Mouse (Mus musculus) forebrain, embryonic 16.5 days (tissue): ENCODE measurements around the gene Cadm4. TPM values are rescaled to one million over a fixed set of nuclear protein-coding genes. Genes with fewer than 3 reads are reported as not detected.
A peak's percentile ranks its signal among the peaks of the same experiment; 100 is the strongest.

ENCODE experiments used
- ATAC-seq: fragments of 200-750 bp; cut with Nextera tagmentation; 2 replicates; pipeline ENCODE4 v1.8.0; 2017; ENCODE audit warnings: mild to moderate bottlenecking, moderate library complexity
- H3K27ac ChIP-seq: fragments of 300-500 bp; sonication (generic); 2 replicates; pipeline ENCODE4 v1.5.1; 2014; ENCODE audit warnings: low read length, control low read depth
- H3K27me3 ChIP-seq: fragments of 300-500 bp; sonication (generic); replicated peaks from 2 replicates; pipeline ENCODE4 v1.6.1; 2014; ENCODE audit warnings: low read length; ENCODE audit not compliant: control insufficient read depth, insufficient read depth
- H3K36me3 ChIP-seq: fragments of 300-500 bp; sonication (generic); 2 replicates; pipeline ENCODE4 v1.6.1; 2014; ENCODE audit not compliant: control insufficient read depth, insufficient read depth
- H3K4me1 ChIP-seq: fragments of 300-500 bp; sonication (generic); replicated peaks from 2 replicates; pipeline ENCODE4 v1.6.1; 2014; ENCODE audit warnings: low read length; ENCODE audit not compliant: control insufficient read depth, insufficient read depth
- H3K4me2 ChIP-seq: fragments of 300-500 bp; sonication (generic); 2 replicates; pipeline ENCODE4 v1.6.1; 2014; ENCODE audit warnings: mild to moderate bottlenecking, low read length, control low read depth
- H3K4me3 ChIP-seq: fragments of 300-500 bp; sonication (generic); replicated peaks from 2 replicates; pipeline ENCODE4 v1.5.1; 2014; ENCODE audit warnings: mild to moderate bottlenecking, low read length, control low read depth
- H3K9ac ChIP-seq: fragments of 300-500 bp; sonication (generic); replicated peaks from 2 replicates; pipeline ENCODE4 v1.6.1; 2014; ENCODE audit warnings: low read depth, low read length, control low read depth
- H3K9me3 ChIP-seq: fragments of 300-500 bp; sonication (generic); 2 replicates; pipeline ENCODE4 v1.6.1; 2016; ENCODE audit warnings: low read length; ENCODE audit not compliant: control insufficient read depth
- WGBS: fragments of 180-500 bp; shearing (Covaris S2); extraction: QIAGEN DNeasy Blood & Tissue Kit; methylation state at CpG from one replicate; pipeline ENCODE4 v1.1.7; 2014; 5-methylcytosine and 5-hydroxymethylcytosine counted together
- polyA plus RNA-seq: library from polyadenylated mRNA; unstranded; fragments of >200 nt; fragmentation: Nextera tagmentation; extraction: Ambion mirVana; gene quantifications from 2 replicates; pipeline ENCODE4 v1.2.1, GENCODE M21; 2015

Gene Cadm4
- polyA plus RNA-seq, result 67.8 and 86.8 TPM in 2 replicates

DNA sequence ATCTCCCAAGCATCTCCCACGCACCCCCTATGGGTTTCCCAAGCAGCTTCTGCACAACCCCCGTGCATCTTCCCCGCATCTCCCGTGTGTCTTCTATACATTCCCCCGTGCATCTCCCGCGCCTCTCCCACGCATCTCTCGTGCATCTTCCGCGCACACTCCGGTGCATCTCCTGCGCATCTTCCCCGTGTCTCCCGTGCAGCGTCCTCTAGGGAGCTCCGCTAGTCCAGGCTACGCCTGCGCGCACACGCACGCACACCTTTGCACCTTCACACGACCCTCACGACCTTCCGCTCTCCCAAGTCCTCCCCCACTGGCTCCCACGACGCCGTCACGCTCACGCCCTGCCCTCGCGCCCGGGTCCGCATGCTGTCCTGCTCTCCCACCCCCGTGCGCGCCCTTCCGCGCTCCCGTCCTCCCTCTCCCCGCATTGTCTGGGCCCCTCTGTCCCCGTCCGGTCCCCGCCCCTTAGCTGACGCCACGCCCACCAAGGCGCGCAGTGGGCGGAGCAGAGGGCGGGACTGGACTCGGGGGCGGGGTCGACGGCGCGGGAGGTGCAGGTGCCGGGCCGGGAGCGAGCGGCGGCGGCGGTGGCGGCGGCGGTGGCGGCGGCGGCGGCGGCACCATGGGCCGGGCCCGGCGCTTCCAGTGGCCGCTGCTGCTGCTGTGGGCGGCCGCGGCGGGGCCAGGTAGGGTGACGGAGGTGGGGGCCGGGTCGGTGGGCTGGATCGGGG, at the start of gene Cadm4:
Gene Cadm4, plus strand, starts transcription at position 550 of the 734 bp plus-strand sequence.
- ATAC-seq, result peak; percentile 84
- WGBS, result under 1% methylated on average over 75 of the region's 83 CpGs

DNA sequence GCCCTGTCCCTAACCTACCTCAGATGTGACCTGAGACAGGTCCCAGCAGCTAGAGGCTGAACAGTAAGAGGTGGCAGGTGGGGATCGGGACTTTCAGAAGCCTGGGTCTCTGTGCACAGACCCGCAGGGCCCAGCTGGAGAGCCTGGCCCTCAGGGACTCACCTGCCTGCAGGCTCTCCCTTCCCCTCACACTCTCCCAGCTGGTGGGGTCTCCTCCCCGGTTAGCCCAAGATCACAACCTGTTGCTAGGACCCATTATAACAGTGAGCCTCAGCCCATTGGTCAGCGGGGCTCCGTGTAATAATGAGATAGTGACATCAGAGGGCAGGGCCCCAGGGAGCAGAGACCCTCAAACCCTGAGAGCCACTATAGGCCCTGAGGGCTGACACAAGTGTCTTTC, 46.5 kb upstream of the Cadm4 start:
- Histone ChIP-seq H3K4me2 (no peak overlapping the region), H3K36me3 (no peaks in the 10 kb centered on the region), H3K9ac (no peak overlapping the region), H3K4me3 (no peak overlapping the region), H3K27me3 (no peaks in the 10 kb centered on the region), H3K27ac (no peak overlapping the region), H3K4me1 (0 out of 2 replicates have a peak, but pooled peaks cover 2% of the 10 kb centered on the region), H3K9me3 (no peaks in the 10 kb centered on the region)
- 77% methylated on average over 5 of the region's 5 CpGs for WGBS
- no peak for ATAC-seq

More for the DNA sequence above, at the start of gene Cadm4:
- Histone ChIP-seq H3K27ac (peak within 1 kb of the TSS; percentile 88), H3K9me3 (no peaks in the 10 kb centered on the region; the same call in 1 of the 2 replicates), H3K4me3 (peak within 1 kb of the TSS; percentile 77), H3K9ac (peak within 1 kb of the TSS; percentile 97), H3K27me3 (no peaks in the 10 kb centered on the region), H3K4me1 (peaks cover 57% of the 10 kb centered on the region), H3K4me2 (peak within 1 kb of the TSS; percentile 89), H3K36me3 (no peaks in the 10 kb centered on the region)

DNA sequence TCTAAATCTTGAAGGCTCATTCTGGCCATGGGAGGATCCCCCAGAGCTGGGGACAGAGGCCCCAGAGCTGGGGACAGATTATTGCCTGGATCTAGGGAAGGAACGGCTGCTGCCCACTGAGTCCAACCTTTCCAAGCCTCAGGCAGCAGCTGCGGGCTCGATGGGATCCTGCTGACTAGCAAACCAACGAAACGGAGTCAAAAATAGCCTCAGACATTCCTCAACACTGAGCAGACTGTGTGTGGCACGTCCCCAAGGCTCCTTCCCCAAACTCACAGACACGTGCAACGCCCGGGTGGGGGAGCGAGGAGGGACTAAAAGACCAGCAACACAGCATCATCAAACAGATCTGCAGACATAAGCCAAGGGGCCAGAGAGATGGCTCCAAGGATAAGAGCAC, 43.8 kb upstream of the Cadm4 start:
- Histone ChIP-seq H3K4me3 (no peak overlapping the region), H3K27me3 (no peaks in the 10 kb centered on the region), H3K36me3 (no peaks in the 10 kb centered on the region), H3K27ac (no peak overlapping the region), H3K9me3 (no peaks in the 10 kb centered on the region), H3K4me1 (0 out of 2 replicates have a peak, but pooled peaks cover 2% of the 10 kb centered on the region), H3K4me2 (no peak overlapping the region), H3K9ac (no peak overlapping the region)
- 76% methylated on average over 10 of the region's 10 CpGs for WGBS
- ATAC-seq, result no peak

DNA sequence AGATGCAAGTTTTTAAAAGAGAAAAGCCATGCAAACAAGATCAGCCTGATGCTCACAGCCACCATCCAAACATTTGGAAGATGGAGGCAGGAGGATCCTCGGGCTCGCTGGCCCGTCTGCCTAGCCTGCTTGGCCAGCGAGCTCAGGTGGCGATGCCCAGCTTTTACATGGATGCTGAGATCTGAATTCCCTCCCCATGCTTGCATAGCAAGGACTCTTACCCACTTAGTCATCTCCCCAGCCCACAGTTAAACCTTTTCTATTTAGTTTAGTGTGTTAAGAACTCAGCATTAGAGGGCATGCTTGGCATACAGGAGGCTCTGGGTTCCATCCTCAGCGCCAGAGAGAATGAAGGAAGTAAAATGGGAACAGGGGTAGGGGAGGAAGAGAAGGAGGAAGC, 42.6 kb upstream of the Cadm4 start:
- Histone ChIP-seq H3K4me3 (no peak overlapping the region), H3K4me2 (no peak overlapping the region), H3K4me1 (0 out of 2 replicates have a peak, but pooled peaks cover 2% of the 10 kb centered on the region), H3K9ac (no peak overlapping the region), H3K27me3 (no peaks in the 10 kb centered on the region), H3K36me3 (no peaks in the 10 kb centered on the region), H3K9me3 (no peaks in the 10 kb centered on the region), H3K27ac (no peak overlapping the region)
- 85% methylated on average over 6 of the region's 6 CpGs for WGBS
- ATAC-seq, result no peak

DNA sequence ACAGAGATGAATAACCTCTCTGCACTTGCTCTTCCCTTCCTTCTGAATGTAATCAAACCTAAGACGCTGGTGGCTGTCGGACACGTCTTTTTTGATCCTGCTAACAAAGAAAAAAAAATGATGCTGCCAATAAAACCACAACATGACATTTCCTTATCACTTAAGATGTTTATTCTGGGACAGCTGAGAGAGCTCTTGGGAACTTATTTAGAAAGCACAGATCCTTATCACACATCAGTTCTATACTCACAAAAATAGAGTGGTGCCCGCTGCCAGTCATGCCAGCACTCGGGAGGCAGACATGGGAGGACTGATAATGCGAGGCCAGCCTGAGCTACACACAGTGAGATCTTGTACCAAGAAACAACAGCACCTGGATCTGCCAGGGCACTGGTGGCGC, 41.9 kb upstream of the Cadm4 start:
- H3K4me1 ChIP-seq, result 0 out of 2 replicates have a peak, but pooled peaks cover 2% of the 10 kb centered on the region
- no peak overlapping the region for H3K27ac ChIP-seq
- no peak overlapping the region for H3K4me2 ChIP-seq
- H3K36me3 ChIP-seq, result no peaks in the 10 kb centered on the region
- ATAC-seq, result no peak
- WGBS, result 80% methylated on average over 7 of the region's 7 CpGs
- H3K27me3 ChIP-seq, result no peaks in the 10 kb centered on the region
- H3K4me3 ChIP-seq, result no peak overlapping the region
- no peaks in the 10 kb centered on the region for H3K9me3 ChIP-seq
- H3K9ac ChIP-seq, result no peak overlapping the region

DNA sequence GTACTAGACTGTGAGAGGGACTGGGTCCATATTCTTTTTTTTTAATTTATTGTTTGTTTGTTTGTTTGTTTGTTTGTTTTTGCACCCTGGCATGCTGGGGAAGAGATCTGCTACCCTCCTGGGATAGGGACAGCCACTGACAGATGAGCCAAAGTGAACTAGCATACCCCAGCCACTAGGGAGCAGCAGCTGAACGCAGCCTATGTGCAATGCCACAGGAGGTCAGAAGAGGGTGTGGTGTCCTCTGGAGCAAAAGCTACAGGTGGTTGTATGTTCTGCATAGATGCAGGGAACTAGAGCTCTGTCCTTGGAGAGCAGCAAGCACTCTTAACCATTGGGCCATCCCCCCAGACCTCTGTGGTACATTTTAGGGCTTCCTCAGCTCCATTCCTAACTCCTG, 40.0 kb upstream of the Cadm4 start:
- no peak for ATAC-seq
- H3K27ac ChIP-seq, result no peak overlapping the region
- 17% methylated on average over 1 of the region's 1 CpGs for WGBS
- H3K4me1 ChIP-seq, result 0 out of 2 replicates have a peak, but pooled peaks cover 2% of the 10 kb centered on the region
- no peak overlapping the region for H3K4me3 ChIP-seq
- H3K9me3 ChIP-seq, result no peaks in the 10 kb centered on the region
- no peaks in the 10 kb centered on the region for H3K27me3 ChIP-seq
- no peak overlapping the region for H3K4me2 ChIP-seq
- H3K9ac ChIP-seq, result no peak overlapping the region
- H3K36me3 ChIP-seq, result no peaks in the 10 kb centered on the region

DNA sequence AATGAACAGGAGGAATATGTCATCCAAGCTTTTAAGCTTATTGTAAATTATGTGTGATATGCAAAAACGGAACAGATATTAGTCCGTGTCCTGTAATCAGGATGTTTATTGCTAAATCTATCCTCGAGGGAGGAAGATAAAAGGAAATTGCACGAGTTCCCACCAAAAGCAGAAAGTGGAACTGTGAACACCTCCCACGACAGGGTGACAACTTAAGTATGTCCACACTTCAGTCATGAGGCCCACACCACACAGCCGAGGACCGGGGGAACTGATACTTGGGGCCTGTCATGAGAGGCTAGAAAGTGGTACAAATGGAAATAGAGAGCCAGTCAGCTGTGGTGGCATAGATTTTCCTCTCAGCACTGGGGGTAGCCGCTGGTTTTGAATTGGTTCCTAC, 39.5 kb upstream of the Cadm4 start:
- 0 out of 2 replicates have a peak, but pooled peaks cover 2% of the 10 kb centered on the region for H3K4me1 ChIP-seq
- no peaks in the 10 kb centered on the region for H3K9me3 ChIP-seq
- no peak overlapping the region for H3K4me3 ChIP-seq
- no peak overlapping the region for H3K27ac ChIP-seq
- H3K9ac ChIP-seq, result no peak overlapping the region
- no peak overlapping the region for H3K4me2 ChIP-seq
- H3K36me3 ChIP-seq, result no peaks in the 10 kb centered on the region
- H3K27me3 ChIP-seq, result no peaks in the 10 kb centered on the region
- 76% methylated on average over 8 of the region's 8 CpGs for WGBS
- ATAC-seq, result no peak

DNA sequence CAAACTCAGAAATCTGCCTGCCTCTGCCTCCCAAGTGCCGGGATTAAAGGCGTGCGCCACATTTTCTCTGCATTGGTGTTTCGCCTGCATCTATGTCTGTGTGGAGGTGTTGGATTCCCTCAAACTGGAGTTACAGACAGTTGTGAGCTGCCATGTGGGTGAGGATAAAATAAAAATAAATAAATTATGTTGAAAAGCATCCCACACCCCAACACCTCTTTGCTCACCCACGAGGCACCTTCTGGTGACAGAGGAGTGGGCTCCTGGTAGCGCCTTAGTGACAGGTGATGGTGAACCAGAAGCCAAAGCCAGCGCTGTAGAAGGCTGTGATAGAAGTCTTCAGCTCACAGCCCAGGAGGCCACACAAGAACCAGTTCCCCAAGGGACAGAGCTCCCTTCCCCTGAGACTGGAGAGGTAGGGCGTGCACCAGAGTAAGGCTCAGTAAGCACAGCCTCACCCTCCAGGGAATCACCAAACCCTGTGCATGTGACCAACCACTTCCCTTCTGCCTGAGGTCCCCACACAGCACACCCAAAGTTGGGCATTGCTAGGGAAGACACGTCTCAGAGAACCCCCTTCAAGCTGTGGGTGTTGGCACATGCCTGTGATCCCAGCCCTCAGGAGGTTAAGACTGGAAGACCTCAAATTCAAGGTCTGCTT, 36.4 kb upstream of the Cadm4 start:
- Histone ChIP-seq H3K4me2 (no peak overlapping the region), H3K27me3 (no peaks in the 10 kb centered on the region), H3K4me1 (no peaks in the 10 kb centered on the region), H3K27ac (no peak overlapping the region), H3K4me3 (no peak overlapping the region), H3K36me3 (no peaks in the 10 kb centered on the region), H3K9me3 (no peaks in the 10 kb centered on the region), H3K9ac (no peak overlapping the region)
- ATAC-seq, result no peak
- WGBS, result 93% methylated on average over 9 of the region's 9 CpGs

DNA sequence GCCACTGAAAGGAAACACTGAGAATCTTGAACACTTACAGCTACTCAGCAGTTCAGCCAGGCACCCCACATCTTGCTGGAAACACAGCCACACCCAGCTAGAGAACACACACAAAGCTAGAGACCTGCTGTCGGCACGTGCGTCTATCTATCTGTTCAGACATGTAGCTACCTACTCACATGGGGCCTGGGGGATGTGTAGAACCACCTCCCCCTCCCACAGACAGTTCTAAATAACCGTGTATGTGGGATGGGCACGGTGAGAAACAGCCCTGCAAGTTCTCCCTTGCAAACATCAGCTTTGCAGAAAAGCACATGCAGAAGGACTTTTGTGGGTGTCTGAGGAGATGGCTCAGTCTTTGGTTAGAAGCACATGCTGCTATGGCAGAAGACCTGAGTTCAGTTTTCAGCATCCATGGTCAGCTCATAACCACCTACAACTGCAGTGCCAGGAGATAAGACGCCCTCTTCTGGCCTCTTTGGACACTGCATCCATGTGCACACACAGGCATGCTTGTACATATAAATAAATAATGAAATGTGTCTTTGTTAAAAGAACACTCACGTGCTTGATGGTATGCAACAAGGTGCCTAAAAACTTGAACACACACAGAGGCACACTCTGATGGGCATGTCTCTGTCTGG, 35.0 kb upstream of the Cadm4 start:
- WGBS, result 74% methylated on average over 7 of the region's 7 CpGs

More for the DNA sequence above, 35.0 kb upstream of the Cadm4 start:
- Histone ChIP-seq H3K4me1 (no peaks in the 10 kb centered on the region), H3K9me3 (no peaks in the 10 kb centered on the region), H3K4me3 (no peak overlapping the region), H3K27ac (no peak overlapping the region), H3K4me2 (no peak overlapping the region), H3K36me3 (no peaks in the 10 kb centered on the region), H3K9ac (no peak overlapping the region), H3K27me3 (no peaks in the 10 kb centered on the region)
- no peak for ATAC-seq
